Mouse (Mus musculus): ENCODE measurements around the gene Mylip. TPM values are rescaled to one million over a fixed set of nuclear protein-coding genes. Genes with fewer than 3 reads are reported as not detected.

The Mylip gene
- polyA plus RNA-seq, 1 experiment from 2014 or later: 5.3 TPM

DNA sequence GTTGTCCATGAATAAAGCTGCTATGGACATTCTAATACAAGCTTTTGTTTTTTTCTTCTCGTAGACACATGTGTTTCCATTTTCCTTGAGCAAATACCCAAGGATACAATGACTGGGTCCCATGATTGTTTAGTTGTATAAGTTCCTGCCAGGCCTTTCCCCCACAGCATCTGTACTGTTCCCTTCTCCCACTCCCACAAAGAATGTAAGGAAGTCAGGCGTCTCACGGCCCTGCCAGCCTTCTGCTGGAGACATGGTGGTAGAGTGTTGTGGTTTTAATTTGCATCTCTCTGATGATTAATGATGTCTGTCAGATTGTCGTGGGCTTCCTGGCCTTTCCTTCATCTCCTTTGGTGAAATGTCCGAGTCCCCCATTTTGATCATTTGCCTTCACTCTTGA, 7.7 kb downstream of the Mylip start:
- no peaks in the 10 kb centered on the region for H3K27me3 ChIP-seq (replicated peaks; ENCODE audit: control insufficient read depth, insufficient read depth, low read length)
- DNase-seq (ENCODE audit: low spot score) (no peak), ATAC-seq (replicated peaks; ENCODE audit: low FRiP score, low TSS enrichment, low read depth) (no peak)
- H3K4me2 ChIP-seq (ENCODE audit: low read length): no peak overlapping the region
- H3K4me1 ChIP-seq (replicated peaks; ENCODE audit: control insufficient read depth, insufficient read depth, low read length): peaks cover 24% of the 10 kb centered on the region
- peak overlapping the region; percentile 27; the same call in 1 of the 2 replicates for H3K27ac ChIP-seq (ENCODE audit: low read depth)
- no peak overlapping the region for H3K4me3 ChIP-seq (ENCODE audit: low read depth, low read length)
- H3K9ac ChIP-seq (ENCODE audit: low read length): no peak overlapping the region
- 0 out of 2 replicates have a peak, but pooled peaks cover 4% of the 10 kb centered on the region for H3K36me3 ChIP-seq (ENCODE audit: control insufficient read depth, insufficient read depth, low read length)
- no peaks in the 10 kb centered on the region for H3K9me3 ChIP-seq (ENCODE audit: control insufficient read depth, low read length)
- WGBS: 49% methylated on average over 5 of the region's 5 CpGs

DNA sequence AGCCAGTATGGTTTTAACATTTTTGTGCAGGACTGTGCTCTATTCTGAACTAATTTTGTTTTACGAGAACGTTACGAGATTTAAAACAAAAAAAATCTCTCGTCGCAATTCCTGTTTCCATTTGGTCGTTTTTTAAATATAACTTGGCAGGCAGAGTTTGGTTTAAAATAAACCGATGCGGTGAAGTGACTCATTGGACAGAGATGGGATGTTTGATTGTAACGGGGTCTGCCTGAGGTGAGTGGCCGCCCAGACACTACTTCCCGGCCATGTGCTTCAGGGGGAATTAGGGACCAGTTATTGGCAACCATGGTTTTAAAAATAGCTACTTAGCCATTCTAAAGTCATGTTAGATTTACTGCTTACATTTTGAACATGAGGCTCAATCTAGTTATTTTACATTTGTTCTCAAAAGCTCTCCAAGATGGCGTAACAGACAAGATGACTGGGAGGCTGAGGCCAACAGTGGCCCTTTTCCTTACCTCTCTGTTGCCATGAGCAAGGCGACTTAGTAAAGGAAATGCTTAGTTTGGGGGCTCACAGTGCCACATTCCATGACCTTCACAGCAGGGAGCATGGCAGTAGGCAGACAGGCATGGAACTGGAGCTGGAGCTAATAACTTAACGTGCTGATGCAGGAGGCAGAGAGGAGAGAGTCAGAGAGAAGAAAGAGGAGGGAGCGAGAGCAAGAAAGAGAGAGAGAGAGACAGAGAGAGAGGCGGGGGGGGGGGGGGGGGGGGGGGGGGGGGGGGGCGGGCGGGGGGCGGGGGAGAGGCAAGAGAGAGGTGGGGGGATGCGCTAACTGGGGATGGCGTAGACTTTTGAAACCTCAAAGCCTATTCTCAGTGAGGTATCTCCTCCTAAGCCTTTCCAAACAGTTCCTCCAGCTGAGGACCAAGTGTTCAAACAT, 8.6 kb downstream of the Mylip start:
- H3K27me3 ChIP-seq (replicated peaks; ENCODE audit: control insufficient read depth, insufficient read depth, low read length): no peaks in the 10 kb centered on the region
- H3K9me3 ChIP-seq (ENCODE audit: control insufficient read depth, low read length): no peaks in the 10 kb centered on the region
- 56% methylated on average over 16 of the region's 21 CpGs for WGBS
- H3K4me2 ChIP-seq (ENCODE audit: low read length): no peak overlapping the region
- 0 out of 2 replicates have a peak, but pooled peaks cover 4% of the 10 kb centered on the region for H3K36me3 ChIP-seq (ENCODE audit: control insufficient read depth, insufficient read depth, low read length)
- H3K4me1 ChIP-seq (replicated peaks; ENCODE audit: control insufficient read depth, insufficient read depth, low read length): peaks cover 16% of the 10 kb centered on the region
- peak overlapping the region; percentile 27; the same call in 1 of the 2 replicates for H3K27ac ChIP-seq (ENCODE audit: low read depth)
- H3K4me3 ChIP-seq (ENCODE audit: low read depth, low read length): no peak overlapping the region
- no peak overlapping the region for H3K9ac ChIP-seq (ENCODE audit: low read length)
- ATAC-seq (replicated peaks; ENCODE audit: low FRiP score, low TSS enrichment, low read depth) (no peak), DNase-seq (ENCODE audit: low spot score) (no peak)

DNA sequence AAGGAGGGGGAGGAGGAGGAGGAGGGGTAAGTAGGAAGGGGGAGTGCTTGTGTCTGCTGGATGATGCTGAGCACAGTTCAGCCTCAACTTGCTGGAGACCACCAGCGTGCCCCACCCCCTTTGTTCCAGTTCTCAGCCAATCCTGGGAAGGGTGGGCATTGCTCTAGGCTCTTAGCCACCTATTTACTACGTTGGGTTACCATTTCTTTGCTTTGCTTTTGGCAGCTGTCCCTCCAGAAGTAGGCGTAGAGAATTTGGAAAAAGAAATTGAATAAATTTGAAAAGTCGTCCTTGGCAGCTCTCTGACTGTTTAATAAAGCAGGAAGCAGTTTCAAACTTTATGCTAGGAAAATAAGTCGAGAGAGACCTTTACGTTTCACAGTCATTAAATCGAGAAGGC, 11.2 kb downstream of the Mylip start:
- 76% methylated on average over 7 of the region's 7 CpGs for WGBS
- peaks cover 6% of the 10 kb centered on the region for H3K4me1 ChIP-seq (replicated peaks; ENCODE audit: control insufficient read depth, insufficient read depth, low read length)
- peaks cover 16% of the 10 kb centered on the region for H3K36me3 ChIP-seq (ENCODE audit: control insufficient read depth, insufficient read depth, low read length)
- H3K9ac ChIP-seq (ENCODE audit: low read length): no peak overlapping the region
- H3K9me3 ChIP-seq (ENCODE audit: control insufficient read depth, low read length): no peaks in the 10 kb centered on the region
- H3K27me3 ChIP-seq (replicated peaks; ENCODE audit: control insufficient read depth, insufficient read depth, low read length): no peaks in the 10 kb centered on the region
- no peak overlapping the region for H3K4me2 ChIP-seq (ENCODE audit: low read length)
- no peak for DNase-seq (ENCODE audit: low spot score)
- H3K4me3 ChIP-seq (ENCODE audit: low read depth, low read length): no peak overlapping the region
- no peak overlapping the region for H3K27ac ChIP-seq (ENCODE audit: low read depth)
- no peak for ATAC-seq (replicated peaks; ENCODE audit: low FRiP score, low TSS enrichment, low read depth)

- Histone ChIP-seq H3K9me3 (ENCODE audit: control insufficient read depth, low read length) (no peaks in the 10 kb centered on the region), H3K36me3 (ENCODE audit: control insufficient read depth, insufficient read depth, low read length) (peaks cover 27% of the 10 kb centered on the region), H3K4me3 (ENCODE audit: low read depth, low read length) (no peak overlapping the region), H3K4me1 (replicated peaks; ENCODE audit: control insufficient read depth, insufficient read depth, low read length) (peaks cover 6% of the 10 kb centered on the region), H3K27ac (ENCODE audit: low read depth) (no peak overlapping the region), H3K9ac (ENCODE audit: low read length) (no peak overlapping the region), H3K27me3 (replicated peaks; ENCODE audit: control insufficient read depth, insufficient read depth, low read length) (no peaks in the 10 kb centered on the region), H3K4me2 (ENCODE audit: low read length) (no peak overlapping the region)
- 82% methylated on average over 7 of the region's 7 CpGs for WGBS
- ATAC-seq (replicated peaks; ENCODE audit: low FRiP score, low TSS enrichment, low read depth): no peak
- DNase-seq (ENCODE audit: low spot score): no peak
Measured at GRCm38 (mm10) chr13:45401816-45402215, 12.3 kb downstream of the Mylip start.

DNA sequence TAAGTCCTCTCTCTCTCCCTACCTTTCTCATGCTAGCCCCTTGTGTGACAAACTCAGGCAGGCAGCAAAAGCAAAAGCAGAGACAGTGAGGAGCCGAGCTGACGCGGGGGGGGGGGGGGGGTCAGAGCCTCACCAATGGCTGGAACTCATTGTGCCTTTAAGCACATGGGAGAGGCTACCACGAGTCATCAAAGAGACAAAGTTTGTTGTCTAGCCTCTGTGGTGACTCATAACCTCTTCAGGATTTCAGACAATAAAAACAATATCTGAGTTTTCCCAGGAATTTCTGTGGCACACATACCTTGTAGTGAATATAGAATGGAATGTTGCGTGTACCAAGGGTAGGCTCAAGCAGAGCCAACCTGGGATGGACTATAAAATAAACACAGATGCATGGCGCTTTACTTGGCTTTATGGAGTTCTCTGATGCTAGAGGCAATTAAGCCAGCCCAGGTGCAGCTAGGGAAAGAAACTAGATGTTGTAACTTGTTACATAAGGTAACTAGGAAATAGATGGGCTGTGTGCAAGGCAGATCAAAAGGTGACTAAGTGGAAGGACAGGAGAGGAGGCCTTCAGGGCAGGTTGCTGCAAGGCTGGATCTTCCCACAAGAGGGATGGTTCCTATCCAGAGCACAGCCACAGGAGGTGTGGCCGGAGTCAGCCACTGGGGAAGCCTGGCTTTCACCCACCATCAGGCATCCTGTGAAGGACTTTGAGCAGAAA, 12.9 kb downstream of the Mylip start:
- H3K4me1 ChIP-seq (replicated peaks; ENCODE audit: control insufficient read depth, insufficient read depth, low read length): peaks cover 2% of the 10 kb centered on the region
- no peaks in the 10 kb centered on the region for H3K27me3 ChIP-seq (replicated peaks; ENCODE audit: control insufficient read depth, insufficient read depth, low read length)
- no peaks in the 10 kb centered on the region for H3K9me3 ChIP-seq (ENCODE audit: control insufficient read depth, low read length)
- H3K27ac ChIP-seq (ENCODE audit: low read depth): no peak overlapping the region
- 77% methylated on average over 7 of the region's 7 CpGs for WGBS
- H3K4me2 ChIP-seq (ENCODE audit: low read length): no peak overlapping the region
- peaks cover 33% of the 10 kb centered on the region for H3K36me3 ChIP-seq (ENCODE audit: control insufficient read depth, insufficient read depth, low read length)
- no peak for DNase-seq (ENCODE audit: low spot score)
- no peak overlapping the region for H3K4me3 ChIP-seq (ENCODE audit: low read depth, low read length)
- no peak for ATAC-seq (replicated peaks; ENCODE audit: low FRiP score, low TSS enrichment, low read depth)
- H3K9ac ChIP-seq (ENCODE audit: low read length): no peak overlapping the region

- Histone ChIP-seq H3K4me1 (replicated peaks; ENCODE audit: control insufficient read depth, insufficient read depth, low read length) (no peaks in the 10 kb centered on the region), H3K9ac (ENCODE audit: low read length) (no peak overlapping the region), H3K27me3 (replicated peaks; ENCODE audit: control insufficient read depth, insufficient read depth, low read length) (no peaks in the 10 kb centered on the region), H3K27ac (ENCODE audit: low read depth) (no peak overlapping the region), H3K36me3 (ENCODE audit: control insufficient read depth, insufficient read depth, low read length) (peaks cover 51% of the 10 kb centered on the region), H3K4me3 (ENCODE audit: low read depth, low read length) (no peak overlapping the region), H3K9me3 (ENCODE audit: control insufficient read depth, low read length) (no peaks in the 10 kb centered on the region), H3K4me2 (ENCODE audit: low read length) (no peak overlapping the region)
- WGBS: 84% methylated on average over 6 of the region's 6 CpGs
- no peak for ATAC-seq (replicated peaks; ENCODE audit: low FRiP score, low TSS enrichment, low read depth)
- DNase-seq (ENCODE audit: low spot score): no peak
Measured at GRCm38 (mm10) chr13:45404269-45404668, 14.7 kb downstream of the Mylip start.

DNA sequence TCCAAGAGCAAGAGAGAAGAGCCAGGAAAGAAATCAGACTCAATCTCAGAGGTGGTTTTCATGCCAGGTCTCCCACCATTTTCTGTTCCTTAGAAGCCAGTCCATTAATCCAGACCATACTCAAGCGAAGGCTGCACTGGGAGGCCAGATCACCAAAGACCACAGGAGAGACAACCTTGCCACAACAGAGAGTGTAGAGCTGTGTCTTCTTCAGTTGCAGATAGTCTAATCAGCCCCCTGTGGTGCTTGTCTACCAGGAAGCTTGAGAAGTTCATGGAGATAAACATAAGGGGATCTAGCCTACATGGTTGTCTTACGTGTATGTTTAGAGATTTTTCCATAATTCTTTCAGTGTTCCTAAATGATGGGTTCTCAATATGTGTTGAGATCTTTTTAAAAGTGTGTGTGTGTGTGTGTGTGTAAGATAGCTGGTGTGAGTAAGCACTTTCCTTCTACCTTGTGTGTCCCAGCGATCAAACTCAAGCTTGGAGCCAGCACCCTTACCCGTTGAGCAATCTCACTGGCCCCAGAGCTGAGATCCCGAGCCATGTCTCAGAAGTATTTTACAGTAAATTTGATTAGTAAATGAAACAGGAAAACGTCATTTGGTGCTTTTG, 15.8 kb downstream of the Mylip start:
- H3K4me3 ChIP-seq (ENCODE audit: low read depth, low read length): no peak overlapping the region
- no peak for DNase-seq (ENCODE audit: low spot score)
- no peak overlapping the region for H3K4me2 ChIP-seq (ENCODE audit: low read length)
- H3K27me3 ChIP-seq (replicated peaks; ENCODE audit: control insufficient read depth, insufficient read depth, low read length): no peaks in the 10 kb centered on the region
- 89% methylated on average over 6 of the region's 6 CpGs for WGBS
- ATAC-seq (replicated peaks; ENCODE audit: low FRiP score, low TSS enrichment, low read depth): no peak
- no peak overlapping the region for H3K9ac ChIP-seq (ENCODE audit: low read length)
- peaks cover 62% of the 10 kb centered on the region for H3K36me3 ChIP-seq (ENCODE audit: control insufficient read depth, insufficient read depth, low read length)
- no peak overlapping the region for H3K27ac ChIP-seq (ENCODE audit: low read depth)
- no peaks in the 10 kb centered on the region for H3K9me3 ChIP-seq (ENCODE audit: control insufficient read depth, low read length)
- no peaks in the 10 kb centered on the region for H3K4me1 ChIP-seq (replicated peaks; ENCODE audit: control insufficient read depth, insufficient read depth, low read length)

DNA sequence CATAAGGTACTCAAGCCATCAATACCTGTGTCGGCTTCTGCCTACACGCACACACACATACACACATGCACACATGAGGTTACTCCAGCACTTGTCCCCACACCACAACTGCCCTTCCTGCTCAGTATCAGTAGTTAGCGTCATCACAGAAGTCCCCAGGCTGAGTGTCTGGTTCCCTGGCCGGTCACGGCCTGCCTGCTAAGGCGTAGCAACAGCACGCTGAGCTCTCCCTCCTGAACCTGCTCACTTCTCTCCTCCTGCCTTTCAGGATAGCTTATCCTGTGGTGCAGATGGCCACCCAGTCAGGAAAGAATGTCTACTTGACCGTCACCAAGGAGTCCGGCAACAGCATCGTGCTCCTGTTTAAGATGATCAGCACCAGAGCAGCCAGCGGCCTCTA, 16.7 kb downstream of the Mylip start:
- Histone ChIP-seq H3K27me3 (replicated peaks; ENCODE audit: control insufficient read depth, insufficient read depth, low read length) (no peaks in the 10 kb centered on the region), H3K9me3 (ENCODE audit: control insufficient read depth, low read length) (no peaks in the 10 kb centered on the region), H3K4me2 (ENCODE audit: low read length) (no peak overlapping the region), H3K4me1 (replicated peaks; ENCODE audit: control insufficient read depth, insufficient read depth, low read length) (no peaks in the 10 kb centered on the region), H3K36me3 (ENCODE audit: control insufficient read depth, insufficient read depth, low read length) (peaks cover 70% of the 10 kb centered on the region), H3K9ac (ENCODE audit: low read length) (no peak overlapping the region), H3K4me3 (ENCODE audit: low read depth, low read length) (no peak overlapping the region), H3K27ac (ENCODE audit: low read depth) (no peak overlapping the region)
- DNase-seq (ENCODE audit: low spot score) (no peak), ATAC-seq (replicated peaks; ENCODE audit: low FRiP score, low TSS enrichment, low read depth) (no peak)
- 91% methylated on average over 11 of the region's 11 CpGs for WGBS

Data from intestine, embryonic 14.5 days (tissue).